Mouse (Mus musculus) brain, adult 10 weeks (tissue): ENCODE measurements around the gene Olfr1467. TPM values are rescaled to one million over a fixed set of nuclear protein-coding genes. Genes with fewer than 3 reads are reported as not detected.

Experiments used
- polyA plus RNA-seq: library from polyadenylated mRNA; stranded (reverse); fragments of 350-450 nt; fragmentation: Illumina TruSeq; extraction: RNeasy Lipid Tissue Mini Kit (QIAGEN cat#74804); gene quantifications from one replicate; pipeline ENCODE4 v1.2.3, GENCODE M21; 2015; ENCODE audit warnings: low read depth, low replicate concordance

Olfr1467 gene
- polyA plus RNA-seq: not detected

GRCm38 (mm10) chr19:13361936-13362335 is at the start of gene Olfr1467:
TSS of gene Olfr1467 (plus strand) at chr19:13362236.

GRCm38 (mm10) chr19:13315441-13315840 is 46.6 kb upstream of the Olfr1467 start, which contains the start of gene Olfr1465:
TSS of gene Olfr1465 (minus strand) at chr19:13315541.

GRCm38 (mm10) chr19:13338562-13338961 is 23.5 kb upstream of the Olfr1467 start, which contains the start of gene Olfr1466:
TSS of gene Olfr1466 (plus strand) at chr19:13338862.

GRCm38 (mm10) chr19:13407549-13407948 is 45.5 kb downstream of the Olfr1467 start, which contains the start of gene Olfr1469:
TSS of gene Olfr1469 (plus strand) at chr19:13407849.

Other genes starting within 250 kb of the Olfr1467 start
- not detected for gene Olfr1459, start 212.7 kb upstream of the Olfr1467 start, polyA plus RNA-seq
- not detected for gene Olfr1461, start 199.2 kb upstream of the Olfr1467 start, polyA plus RNA-seq
- gene Olfr1462, start 176.5 kb upstream of the Olfr1467 start, polyA plus RNA-seq: not detected
- not detected for gene Olfr1463, start 130.9 kb upstream of the Olfr1467 start, polyA plus RNA-seq
- not detected for gene Olfr1465, start 46.7 kb upstream of the Olfr1467 start, polyA plus RNA-seq
- gene Olfr1466, start 23.4 kb upstream of the Olfr1467 start, polyA plus RNA-seq: not detected
- gene Olfr1469, start 45.6 kb downstream of the Olfr1467 start, polyA plus RNA-seq: not detected
- gene Olfr1471, start 81.2 kb downstream of the Olfr1467 start, polyA plus RNA-seq: not detected
- gene Olfr1472, start 93.8 kb downstream of the Olfr1467 start, polyA plus RNA-seq: not detected
- not detected for gene Olfr1474, start 107.3 kb downstream of the Olfr1467 start, polyA plus RNA-seq
- not detected for gene Olfr1475, start 118.0 kb downstream of the Olfr1467 start, polyA plus RNA-seq
- gene Olfr1477, start 138.3 kb downstream of the Olfr1467 start, polyA plus RNA-seq: not detected
- gene Olfr1480, start 165.7 kb downstream of the Olfr1467 start, polyA plus RNA-seq: not detected
- gene Olfr1484, start 221.3 kb downstream of the Olfr1467 start, polyA plus RNA-seq: not detected